15 mouse cellular contexts compared by ENCODE assay signal in the genomic region with DNA sequence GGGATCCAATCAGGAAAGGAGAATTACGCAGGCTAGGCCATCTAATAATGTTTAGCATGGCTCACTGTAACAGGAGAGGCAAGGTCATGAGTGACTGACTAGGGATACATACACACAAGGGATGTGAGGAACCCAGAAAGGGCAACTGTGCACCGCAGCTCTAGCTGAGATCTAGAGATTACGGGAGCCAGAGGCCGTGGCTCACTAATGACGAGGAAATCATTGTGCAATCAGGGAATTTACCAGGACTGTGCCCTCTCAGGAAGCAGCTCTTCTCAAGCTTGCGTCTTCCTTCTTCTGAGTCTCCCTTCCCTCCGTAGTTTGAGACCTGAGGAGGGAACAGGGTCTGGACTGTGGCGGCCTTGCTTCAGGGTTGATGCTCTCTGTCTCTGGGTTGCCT.
"Had no signal": no experiment of that assay in that cellular context is flagged by ENCODE, and none has a peak within 500 bp of the region (broad histone marks: within the 10 kb centered on the region; RNA-seq: fewer than 3 reads in every experiment).

No protein-coding gene starts in this region.

- H3K27me3 ChIP-seq: stomach, embryonic 15.5 days had no signal

- H3K36me3 ChIP-seq: stomach, embryonic 15.5 days had no signal

- H3K4me3 ChIP-seq: left cerebral cortex, adult 2 months; stomach, embryonic 15.5 days had no signal

- H3K9ac ChIP-seq: lung, embryonic 14.5 days; stomach, embryonic 15.5 days had no signal

- ATAC-seq: lung, postnatal 0 days had no signal

- H3K4me2 ChIP-seq: liver, embryonic 11.5 days; lung, embryonic 14.5 days; midbrain, embryonic 11.5 days; stomach, embryonic 15.5 days had no signal

- H3K9me3 ChIP-seq: stomach, embryonic 15.5 days had no signal

- H3K27ac ChIP-seq: kidney, postnatal 0 days; left cerebral cortex, adult 2 months; macrophage; stomach, embryonic 15.5 days had no signal

- DNase-seq: kidney, adult 18-20 months; layer of hippocampus, postnatal 36 days; lung, embryonic 14.5 days; midbrain, embryonic 14.5 days; right cerebral cortex, adult 18-20 months; right cerebral cortex, postnatal 25 days; spleen, adult 18-20 months; thymus, postnatal 25 days had no signal
